ENCODE assay signal across 10 mouse cellular contexts in the genomic region with DNA sequence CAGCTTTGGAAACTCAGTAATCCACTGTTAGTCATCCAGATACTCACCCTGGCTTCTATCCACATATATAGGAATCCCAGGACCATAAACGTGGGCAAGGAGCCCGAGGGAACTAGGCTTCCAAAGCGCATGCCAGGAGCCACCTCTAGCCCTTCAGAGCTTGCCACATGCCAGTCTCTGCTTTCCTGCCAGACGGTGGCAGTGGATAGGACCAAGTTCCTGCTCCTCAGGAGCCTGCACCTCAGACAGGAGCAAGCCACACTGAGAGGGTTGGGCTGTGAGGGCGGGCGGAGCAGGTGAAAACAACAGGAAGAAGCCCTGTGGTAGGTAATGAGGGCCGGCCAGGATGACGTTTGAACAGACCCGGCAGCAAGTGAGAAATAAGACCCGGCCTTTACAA. TPM values are rescaled to one million over a fixed set of nuclear protein-coding genes. Genes with fewer than 3 reads are reported as not detected.
DNase-seq lines count a peak whose midpoint lies in the region; ATAC-seq and TF ChIP-seq lines count a peak whose summit lies in the region.
"Had no signal": no experiment of that assay in that cellular context is flagged by ENCODE, and none has a peak within 500 bp of the region (broad histone marks: within the 10 kb centered on the region; RNA-seq: fewer than 3 reads in every experiment).

No protein-coding gene starts in this region.

- no peaks in the 10 kb centered on the region for H3K9me3 ChIP-seq in hindbrain, embryonic 10.5 days
- no peaks in the 10 kb centered on the region for H3K9me3 ChIP-seq in hindbrain, embryonic 13.5 days
- no peaks in the 10 kb centered on the region for H3K9me3 ChIP-seq in E14TG2a.4 (ENCODE audit: low read length)
- no peaks in the 10 kb centered on the region for H3K9me3 ChIP-seq in limb, embryonic 15.5 days
- H3K9me3 ChIP-seq: liver, embryonic 13.5 days had no signal

- peak overlapping the region; percentile 45; the same call in 1 of the 2 replicates for H3K27ac ChIP-seq in hindbrain, embryonic 10.5 days
- H3K27ac ChIP-seq in hindbrain, embryonic 13.5 days, result no peak overlapping the region
- 0 out of 2 replicates have a peak overlapping the region, but pooled peaks have one; percentile 4 for H3K27ac ChIP-seq in limb, embryonic 15.5 days
- H3K27ac ChIP-seq: liver, embryonic 13.5 days had no signal

- ATAC-seq in hindbrain, embryonic 13.5 days (ENCODE audit: low FRiP score), result no peak
- no peak for ATAC-seq in limb, embryonic 15.5 days (ENCODE audit: insufficient number of reproducible peaks, low FRiP score, low TSS enrichment, low read depth)

- no peak for TF ChIP-seq CTCF in E14TG2a.4 (conservative IDR thresholded peaks at IDR 0.05; ENCODE audit: low read length)

- DNase-seq in hindbrain, embryonic 10.5 days (ENCODE audit: low spot score), result no peak
- DNase-seq in cerebellum, postnatal 25 days, result peak; percentile 71 to 78
- DNase-seq in right cerebral cortex, adult 2 months (ENCODE audit: low spot score in 2 of 2), result no peak
- DNase-seq in left cerebral cortex, postnatal 36 days (ENCODE audit: low spot score in 2 of 2), result no peak
- DNase-seq in Muller cell, postnatal 12 days (ENCODE audit: inconsistent ontology term), result no peak
- DNase-seq: adrenal gland, adult 8-10 months; liver, embryonic 13.5 days had no signal

- no peak overlapping the region; the same call in 1 of the 2 replicates for H3K9ac ChIP-seq in hindbrain, embryonic 13.5 days
- no peak overlapping the region for H3K9ac ChIP-seq in limb, embryonic 15.5 days
- H3K9ac ChIP-seq: liver, embryonic 13.5 days had no signal

- 41% methylated on average over 10 of the region's 10 CpGs for WGBS in hindbrain, embryonic 10.5 days
- 48% methylated on average over 10 of the region's 10 CpGs for WGBS in hindbrain, embryonic 13.5 days
- WGBS in limb, embryonic 15.5 days, result 24% methylated on average over 10 of the region's 10 CpGs

- H3K4me2 ChIP-seq in hindbrain, embryonic 13.5 days, result no peak overlapping the region
- H3K4me2 ChIP-seq in limb, embryonic 15.5 days, result no peak overlapping the region
- H3K4me2 ChIP-seq: liver, embryonic 13.5 days had no signal

- H3K36me3 ChIP-seq in hindbrain, embryonic 10.5 days, result peaks cover 58% of the 10 kb centered on the region
- H3K36me3 ChIP-seq in hindbrain, embryonic 13.5 days, result peaks cover 24% of the 10 kb centered on the region
- peaks cover 58% of the 10 kb centered on the region for H3K36me3 ChIP-seq in E14TG2a.4 (ENCODE audit: insufficient read depth, low read length)
- peaks cover 48% of the 10 kb centered on the region for H3K36me3 ChIP-seq in limb, embryonic 15.5 days

- no peaks in the 10 kb centered on the region for H3K27me3 ChIP-seq in hindbrain, embryonic 10.5 days (ENCODE audit: insufficient read depth, poor library complexity, severe bottlenecking)
- H3K27me3 ChIP-seq in hindbrain, embryonic 13.5 days, result no peaks in the 10 kb centered on the region
- no peaks in the 10 kb centered on the region for H3K27me3 ChIP-seq in E14TG2a.4 (ENCODE audit: insufficient read depth, low read length)
- H3K27me3 ChIP-seq in limb, embryonic 15.5 days, result no peaks in the 10 kb centered on the region

- intact Hi-C loops in left cerebral cortex, postnatal 36 days (cut with DNase I), result no loop called here

- H3K4me3 ChIP-seq in hindbrain, embryonic 10.5 days, result peak overlapping the region; percentile 18; the same call in 1 of the 2 replicates
- H3K4me3 ChIP-seq in hindbrain, embryonic 13.5 days, result no peak overlapping the region
- H3K4me3 ChIP-seq in E14TG2a.4 (replicated peaks; ENCODE audit: low read length), result peak overlapping the region; percentile 26
- no peak overlapping the region for H3K4me3 ChIP-seq in limb, embryonic 15.5 days
- H3K4me3 ChIP-seq: liver, embryonic 13.5 days had no signal

- H3K4me1 ChIP-seq in hindbrain, embryonic 10.5 days (replicated peaks), result peaks cover 67% of the 10 kb centered on the region
- peaks cover 41% of the 10 kb centered on the region for H3K4me1 ChIP-seq in hindbrain, embryonic 13.5 days (replicated peaks)
- H3K4me1 ChIP-seq in E14TG2a.4 (replicated peaks; ENCODE audit: low read depth, low read length), result peaks cover 88% of the 10 kb centered on the region
- peaks cover 48% of the 10 kb centered on the region for H3K4me1 ChIP-seq in limb, embryonic 15.5 days

RNA-seq across cellular contexts. Expression of a gene that starts 2.9 kb away (rescaled TPM):
- polyA plus RNA-seq in hindbrain, embryonic 10.5 days (2016; fragmentation: Nextera tagmentation; extraction: Ambion mirVana), result 34.5 and 36.2 TPM in 2 replicates
- polyA plus RNA-seq in hindbrain, embryonic 13.5 days (2015; fragmentation: Nextera tagmentation; extraction: Ambion mirVana), result 35.9 and 36.7 TPM in 2 replicates
- polyA plus RNA-seq in limb, embryonic 15.5 days (2015; fragmentation: Nextera tagmentation; extraction: Ambion mirVana), result 45.6 and 50.9 TPM in 2 replicates
- 10 to 100 TPM; 15.2 to 21.8 TPM for total RNA-seq in left cerebral cortex, postnatal 36 days (2021)

RNA-seq across cellular contexts. Expression of a gene that starts 10.2 kb away (rescaled TPM):
- 30.7 TPM in 2 replicates for polyA plus RNA-seq in hindbrain, embryonic 10.5 days (2016; fragmentation: Nextera tagmentation; extraction: Ambion mirVana)
- polyA plus RNA-seq in hindbrain, embryonic 13.5 days (2015; fragmentation: Nextera tagmentation; extraction: Ambion mirVana), result 18.4 and 20.0 TPM in 2 replicates
- 28.4 and 34.2 TPM in 2 replicates for polyA plus RNA-seq in limb, embryonic 15.5 days (2015; fragmentation: Nextera tagmentation; extraction: Ambion mirVana)
- total RNA-seq in left cerebral cortex, postnatal 36 days (2021), result 10 to 100 TPM; 11.3 to 16.5 TPM

RNA-seq across cellular contexts. Expression of a gene that starts 22.7 kb away (rescaled TPM):
- 7.7 and 8.7 TPM in 2 replicates for polyA plus RNA-seq in hindbrain, embryonic 10.5 days (2016; fragmentation: Nextera tagmentation; extraction: Ambion mirVana)
- 3.2 and 3.7 TPM in 2 replicates for polyA plus RNA-seq in hindbrain, embryonic 13.5 days (2015; fragmentation: Nextera tagmentation; extraction: Ambion mirVana)
- 16.2 and 19.7 TPM in 2 replicates for polyA plus RNA-seq in limb, embryonic 15.5 days (2015; fragmentation: Nextera tagmentation; extraction: Ambion mirVana)
- total RNA-seq in left cerebral cortex, postnatal 36 days (2021), result 10 to 100 TPM; 14.4 to 18.0 TPM

RNA-seq across cellular contexts. Expression of a gene that starts 41.6 kb away (rescaled TPM):
- polyA plus RNA-seq in hindbrain, embryonic 10.5 days (2016; fragmentation: Nextera tagmentation; extraction: Ambion mirVana), result 23.3 and 25.9 TPM in 2 replicates
- polyA plus RNA-seq in hindbrain, embryonic 13.5 days (2015; fragmentation: Nextera tagmentation; extraction: Ambion mirVana), result 17.1 and 19.6 TPM in 2 replicates
- polyA plus RNA-seq in limb, embryonic 15.5 days (2015; fragmentation: Nextera tagmentation; extraction: Ambion mirVana), result 17.2 and 19.5 TPM in 2 replicates
- 10 to 100 TPM; 10.3 to 13.3 TPM for total RNA-seq in left cerebral cortex, postnatal 36 days (2021)

RNA-seq across cellular contexts. Expression of a gene that starts 52.4 kb away (rescaled TPM):
- polyA plus RNA-seq in hindbrain, embryonic 10.5 days (2016; fragmentation: Nextera tagmentation; extraction: Ambion mirVana), result 102 and 108 TPM in 2 replicates
- polyA plus RNA-seq in hindbrain, embryonic 13.5 days (2015; fragmentation: Nextera tagmentation; extraction: Ambion mirVana), result 84.3 and 86.5 TPM in 2 replicates
- polyA plus RNA-seq in limb, embryonic 15.5 days (2015; fragmentation: Nextera tagmentation; extraction: Ambion mirVana), result 58.3 and 61.6 TPM in 2 replicates
- 10 to 100 TPM; 66.0 to 69.2 TPM for total RNA-seq in left cerebral cortex, postnatal 36 days (2021)

Comparison
In these comparisons a context has a peak if more than half of its experiments do, and no peak if none do; other contexts are left out.
1. H3K4me3 ChIP-seq: peak in hindbrain, embryonic 10.5 days (single experiment) and E14TG2a.4 (single experiment); none in hindbrain, embryonic 13.5 days (single experiment) and limb, embryonic 15.5 days (single experiment).
2. DNase-seq: peak in cerebellum, postnatal 25 days (2 of 2); none in hindbrain, embryonic 10.5 days (single experiment), right cerebral cortex, adult 2 months (0 of 2), left cerebral cortex, postnatal 36 days (0 of 2) and Muller cell, postnatal 12 days (single experiment).